Mouse (Mus musculus): Measurements from ENCODE around the gene Dnttip1.

- TF ChIP-seq TAL1 (IDR thresholded peaks at IDR 0.05; ENCODE audit: low read length), result no peak
- peak; percentile 13; the same call in 1 of the 2 replicates for TF ChIP-seq GATA1 (IDR thresholded peaks at IDR 0.05; ENCODE audit: low read length)
These were observed 16.8 kb downstream of the Dnttip1 start for GRCm38 (mm10) chr2:164762593-164762992.

All from erythroblast, embryonic 14.5 days (primary cell).